Mouse (Mus musculus): Measurements from ENCODE around the gene Pdpn. TPM values are rescaled to one million over a fixed set of nuclear protein-coding genes. Genes with fewer than 3 reads are reported as not detected.

The Pdpn gene
- total RNA-seq, 2 experiments from 2014 or later: 4.5 to 7.7 TPM

DNA sequence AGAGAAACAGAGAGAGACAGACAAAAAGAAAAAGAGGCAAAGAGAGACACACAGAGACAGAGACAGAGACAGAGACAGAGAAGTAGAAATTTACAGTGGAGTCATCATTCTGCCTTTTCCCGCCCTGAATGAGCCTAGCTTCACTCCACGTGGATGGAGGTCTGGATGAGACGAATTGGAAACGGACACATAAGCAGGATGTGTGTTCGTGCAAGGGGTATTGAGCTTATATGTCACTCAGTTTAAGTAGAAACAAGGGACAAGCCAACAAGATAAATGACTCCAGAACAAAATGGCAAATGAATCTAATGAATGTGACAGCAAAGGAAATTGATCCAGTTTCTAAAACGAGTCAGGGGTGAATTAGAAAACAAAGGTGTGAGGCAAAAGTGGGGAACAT, 41.4 kb downstream of the Pdpn start:
- DNase-seq: no peak
- H3K4me3 ChIP-seq: no peak overlapping the region
- intact Hi-C loops (cut with DNase I): loop anchor here (1.0 to 2.0 kb wide), 2 partner anchors 52 to 123 kb away; no protein-coding TSS in a partner anchor
- no peak for TF ChIP-seq CTCF (IDR thresholded peaks at IDR 0.05)
- no peak overlapping the region for H3K27ac ChIP-seq

DNA sequence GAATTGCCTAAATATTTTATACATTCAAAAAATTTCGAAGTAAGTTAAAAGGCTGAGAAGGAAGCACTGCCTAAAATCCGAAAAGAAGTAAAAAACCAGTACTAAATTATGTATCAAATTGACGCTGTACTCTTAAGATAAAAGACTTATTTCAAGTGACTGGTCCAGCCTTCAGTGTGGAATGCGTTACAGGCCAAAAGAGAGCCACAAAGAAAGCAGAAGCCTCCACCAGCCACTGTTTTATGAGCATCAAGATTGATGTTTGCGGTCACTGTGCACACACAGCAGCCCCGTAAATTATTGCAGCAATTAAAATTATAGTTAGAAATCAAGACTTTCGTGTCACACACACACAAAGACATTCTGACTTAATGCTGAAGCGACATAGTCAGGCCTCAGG, 43.8 kb downstream of the Pdpn start:
- no peak for TF ChIP-seq CTCF (IDR thresholded peaks at IDR 0.05)
- intact Hi-C loops (cut with DNase I): no loop called here
- H3K27ac ChIP-seq: no peak overlapping the region

DNA sequence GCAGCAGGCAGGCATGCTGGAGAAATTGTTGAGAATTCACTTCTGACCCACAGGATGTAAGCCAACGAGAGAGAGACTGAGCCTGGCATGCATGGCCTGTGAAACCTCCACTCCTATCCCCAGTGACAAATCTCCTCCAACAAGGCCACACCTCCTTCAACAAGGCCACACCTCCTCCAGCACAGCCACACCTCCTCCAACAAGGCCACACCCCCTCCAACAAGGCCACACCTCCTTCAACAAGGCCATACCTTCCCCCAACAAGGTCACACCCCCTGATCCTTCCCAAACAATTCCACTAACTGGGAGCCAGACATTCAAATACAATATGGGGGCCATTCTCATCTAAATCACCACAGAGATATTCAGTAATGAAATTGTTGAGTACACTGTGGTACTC, 46.0 kb downstream of the Pdpn start:
- no peak overlapping the region for H3K4me3 ChIP-seq
- no peak overlapping the region for H3K27ac ChIP-seq
- no peak for DNase-seq
- intact Hi-C loops (cut with DNase I): no loop called here
- TF ChIP-seq CTCF (IDR thresholded peaks at IDR 0.05): no peak

More for the DNA sequence above, 43.8 kb downstream of the Pdpn start:
- DNase-seq: no peak
- no peak overlapping the region for H3K4me3 ChIP-seq

DNA sequence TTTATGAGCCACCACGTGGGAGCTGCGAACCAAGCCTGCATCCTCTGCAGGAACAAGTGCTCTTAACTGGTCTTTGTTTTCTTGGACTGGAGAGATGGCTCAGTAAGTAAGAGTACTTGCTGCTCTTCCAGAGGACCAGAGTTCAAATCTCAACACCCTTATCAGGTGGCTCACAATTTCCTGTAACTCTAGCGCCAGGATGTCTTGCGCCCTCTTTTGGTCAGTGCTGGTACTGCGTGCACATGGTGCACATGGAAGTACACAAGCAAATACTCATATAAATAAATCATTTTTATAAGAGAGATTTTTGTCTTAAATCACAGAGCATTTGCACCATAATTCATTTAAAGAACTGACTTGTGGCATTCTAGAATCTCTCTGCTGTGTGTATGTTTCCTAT, 51.3 kb downstream of the Pdpn start:
- TF ChIP-seq CTCF (IDR thresholded peaks at IDR 0.05): peak; percentile 63
- intact Hi-C loops (cut with DNase I): no loop called here

DNA sequence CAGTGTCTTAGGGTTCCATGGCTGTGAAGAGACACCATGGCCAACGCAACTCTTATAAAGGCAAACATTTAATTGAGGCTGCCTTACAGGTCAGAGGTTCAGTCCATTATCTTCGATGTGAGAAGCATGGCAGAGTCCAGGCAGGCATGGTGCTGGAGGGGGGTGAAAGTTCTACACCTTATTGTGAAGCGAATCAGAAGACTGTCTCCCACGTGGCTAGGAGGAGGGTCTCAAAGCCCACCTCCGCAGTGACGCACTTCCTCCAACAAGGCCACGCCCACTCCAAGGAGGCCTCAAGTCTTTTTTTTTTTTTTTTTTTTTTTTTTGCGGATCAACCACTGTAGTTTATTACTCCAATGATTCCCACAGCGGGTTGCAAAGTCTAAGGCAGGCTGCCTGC, 58.1 kb downstream of the Pdpn start:
- TF ChIP-seq CTCF (IDR thresholded peaks at IDR 0.05): no peak
- no peak for DNase-seq
- Histone ChIP-seq H3K4me3 (no peak overlapping the region), H3K27ac (no peak overlapping the region)
- intact Hi-C loops (cut with DNase I): no loop called here

More for the DNA sequence above, 51.3 kb downstream of the Pdpn start:
- H3K27ac ChIP-seq: no peak overlapping the region
- H3K4me3 ChIP-seq: no peak overlapping the region
- no peak for DNase-seq

DNA sequence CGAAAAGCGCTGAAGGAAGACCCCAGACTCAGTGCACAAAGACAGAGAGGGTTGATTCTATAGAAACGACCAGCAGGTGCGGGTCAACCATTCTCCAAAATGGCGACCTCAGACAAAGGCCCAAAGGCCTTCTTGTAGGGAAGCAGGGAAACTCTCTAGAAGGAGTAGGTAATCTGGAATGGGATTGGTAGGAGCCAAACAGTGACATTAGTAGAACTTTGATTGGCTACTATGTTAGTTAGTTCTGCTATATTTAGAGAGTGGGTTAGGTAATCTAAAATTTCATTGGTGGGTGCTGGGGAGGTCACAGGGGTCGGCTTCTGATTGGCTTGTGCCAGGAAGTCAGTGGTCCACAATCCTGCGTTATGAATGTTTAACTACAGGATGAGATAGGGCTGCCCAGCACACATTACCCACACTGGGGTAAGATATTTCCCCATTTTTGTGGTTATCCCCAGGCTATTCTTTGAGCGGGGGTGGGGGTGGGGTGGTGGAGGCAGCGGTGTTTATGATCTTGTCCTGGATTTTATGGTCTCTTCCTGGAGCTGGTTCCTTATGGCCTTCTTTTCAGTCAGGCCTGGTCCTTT, 59.7 kb downstream of the Pdpn start:
- Histone ChIP-seq H3K27ac (no peak overlapping the region), H3K4me3 (no peak overlapping the region)
- TF ChIP-seq CTCF (IDR thresholded peaks at IDR 0.05): no peak
- no peak for DNase-seq
- intact Hi-C loops (cut with DNase I): no loop called here

DNA sequence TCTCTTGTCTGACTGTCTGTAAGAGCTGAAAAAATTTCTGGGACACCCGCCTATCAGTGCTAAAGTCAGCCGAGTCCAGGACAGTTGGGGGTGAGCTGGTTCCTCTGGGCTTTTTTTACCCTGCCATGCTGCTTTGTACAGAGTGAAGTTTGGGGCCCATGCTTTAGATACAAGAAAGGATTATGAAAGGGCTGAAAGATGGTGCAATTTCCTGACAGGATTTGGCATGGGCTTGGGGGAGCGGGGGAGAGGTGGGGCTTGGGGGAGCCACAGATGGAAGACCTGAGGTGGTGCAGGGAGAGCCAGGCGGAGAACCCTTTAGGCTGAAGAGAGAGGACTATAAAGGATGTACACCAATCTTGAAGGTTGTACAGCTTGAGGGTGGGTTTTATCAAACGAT, 60.2 kb downstream of the Pdpn start:
- Histone ChIP-seq H3K4me3 (no peak overlapping the region), H3K27ac (no peak overlapping the region)
- no peak for TF ChIP-seq CTCF (IDR thresholded peaks at IDR 0.05)
- intact Hi-C loops (cut with DNase I): no loop called here
- DNase-seq: no peak

DNA sequence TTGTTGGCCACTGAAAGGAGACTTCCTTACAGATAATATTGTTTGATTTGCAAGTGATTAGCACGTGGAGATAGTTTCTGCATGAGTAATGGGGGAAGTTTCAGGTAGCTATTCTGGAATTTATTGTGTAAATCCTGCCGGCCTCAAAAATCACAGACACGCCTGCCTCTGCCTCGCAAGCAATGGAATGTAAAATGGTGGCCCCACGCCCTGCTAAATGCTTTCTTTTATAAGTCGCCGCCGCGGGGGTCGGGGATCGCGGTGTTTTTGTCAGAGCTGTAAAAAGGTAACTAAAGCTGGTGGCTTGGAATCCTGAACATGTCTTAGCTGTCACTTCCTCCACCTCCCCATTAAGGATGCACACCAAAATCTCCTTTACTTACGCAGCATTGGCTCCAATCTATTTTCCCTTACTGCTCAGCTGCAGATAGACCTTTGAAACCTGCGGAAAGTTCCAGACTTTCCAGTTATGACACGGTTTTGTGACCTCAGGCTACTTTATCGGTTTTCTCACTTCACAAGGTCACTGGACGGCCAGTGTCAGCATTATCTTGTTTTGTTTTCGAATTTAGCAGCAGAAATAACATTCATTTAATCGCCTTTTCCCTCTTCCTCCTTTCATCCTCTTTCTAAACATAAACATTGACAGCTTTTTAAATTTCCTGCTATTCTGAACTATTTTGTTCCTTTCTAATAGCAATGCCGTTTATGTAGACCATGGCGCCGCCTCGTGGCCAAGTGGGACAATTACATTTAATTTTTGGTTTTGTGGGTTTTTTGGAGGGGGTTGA, 60.9 kb downstream of the Pdpn start:
- H3K4me3 ChIP-seq: peak overlapping the region; percentile 59
- TF ChIP-seq CTCF (IDR thresholded peaks at IDR 0.05): peak; percentile 87
- DNase-seq: peak; percentile 51
- intact Hi-C loops (cut with DNase I): loop anchor here (1.0 kb wide), 2 partner anchors 124 to 211 kb away; no protein-coding TSS in a partner anchor
- H3K27ac ChIP-seq: no peak overlapping the region

DNA sequence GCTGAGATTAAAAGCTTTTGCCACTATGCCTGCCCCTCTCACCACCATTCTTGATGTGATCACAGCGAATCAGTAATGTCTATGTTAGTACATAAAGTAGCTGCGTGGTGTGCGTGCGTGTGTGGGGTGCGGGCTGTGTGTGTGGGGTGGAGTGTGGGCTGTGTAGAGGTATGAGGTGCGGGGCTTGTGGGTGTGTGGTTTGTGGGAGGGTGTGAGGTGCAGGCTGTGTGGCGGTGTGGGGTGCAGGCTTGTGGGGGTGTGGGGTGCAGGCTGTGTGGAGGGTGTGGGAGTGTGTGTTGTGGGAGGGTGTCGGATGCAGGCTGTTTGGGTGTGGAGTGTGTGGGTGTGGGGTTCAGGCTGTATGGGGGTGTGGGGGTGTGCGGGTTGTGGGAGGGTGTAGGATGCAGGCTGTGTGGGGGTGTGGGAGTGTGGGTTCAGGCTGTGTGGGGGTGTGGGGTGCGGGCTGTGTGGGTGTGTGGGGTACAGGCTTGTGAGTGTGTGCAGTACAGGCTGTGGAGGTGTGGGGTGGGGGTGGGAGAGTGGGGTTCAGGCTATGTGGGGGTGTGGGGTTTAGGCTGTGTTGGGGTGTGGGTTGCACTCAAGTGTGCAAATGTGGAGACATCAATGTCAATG, 67.5 kb downstream of the Pdpn start:
- Histone ChIP-seq H3K4me3 (no peak overlapping the region), H3K27ac (no peak overlapping the region)
- no peak for DNase-seq
- intact Hi-C loops (cut with DNase I): no loop called here
- TF ChIP-seq CTCF (IDR thresholded peaks at IDR 0.05): no peak

DNA sequence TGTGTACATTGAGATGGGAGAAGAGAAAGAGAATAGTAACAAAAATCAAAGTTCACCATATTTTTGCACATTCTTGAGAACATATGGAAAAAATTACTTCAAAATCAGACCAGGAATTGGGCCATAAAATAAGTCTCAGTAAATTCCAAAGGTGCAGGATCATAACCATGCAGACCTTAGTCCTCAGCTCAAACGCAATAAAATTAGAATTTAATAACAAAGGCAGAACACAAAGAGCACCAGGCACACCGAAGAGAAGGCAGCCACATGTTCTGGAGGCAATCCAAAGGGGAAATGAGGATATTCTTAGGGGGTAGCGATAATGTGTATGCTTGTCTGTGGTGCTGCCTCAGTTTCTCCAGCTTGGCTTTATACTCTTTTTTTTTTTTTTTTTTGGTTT, 68.3 kb downstream of the Pdpn start:
- TF ChIP-seq CTCF (IDR thresholded peaks at IDR 0.05): no peak
- H3K27ac ChIP-seq: no peak overlapping the region
- no peak overlapping the region for H3K4me3 ChIP-seq
- no peak for DNase-seq
- intact Hi-C loops (cut with DNase I): no loop called here

DNA sequence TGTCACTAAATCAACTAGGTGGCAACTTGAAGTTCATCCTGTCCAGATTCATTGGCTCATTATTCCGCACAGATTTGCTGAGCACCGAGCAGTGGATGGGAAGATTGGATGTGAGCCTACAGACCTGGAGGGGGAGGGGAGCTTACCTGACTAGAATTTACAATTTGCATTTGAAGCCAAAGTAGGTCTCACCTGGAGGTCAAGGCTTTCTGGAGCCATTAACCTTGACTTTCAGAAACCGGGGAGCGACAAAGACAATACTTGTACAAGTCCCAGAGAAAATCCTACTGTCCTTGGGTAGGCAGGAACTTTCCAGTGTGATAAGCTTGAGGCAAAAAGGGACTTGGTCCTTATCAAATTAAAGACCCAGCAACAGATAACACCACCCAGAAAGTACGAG, 71.4 kb downstream of the Pdpn start:
- no peak for TF ChIP-seq CTCF (IDR thresholded peaks at IDR 0.05)
- intact Hi-C loops (cut with DNase I): no loop called here
- no peak overlapping the region for H3K27ac ChIP-seq
- H3K4me3 ChIP-seq: no peak overlapping the region
- no peak for DNase-seq

DNA sequence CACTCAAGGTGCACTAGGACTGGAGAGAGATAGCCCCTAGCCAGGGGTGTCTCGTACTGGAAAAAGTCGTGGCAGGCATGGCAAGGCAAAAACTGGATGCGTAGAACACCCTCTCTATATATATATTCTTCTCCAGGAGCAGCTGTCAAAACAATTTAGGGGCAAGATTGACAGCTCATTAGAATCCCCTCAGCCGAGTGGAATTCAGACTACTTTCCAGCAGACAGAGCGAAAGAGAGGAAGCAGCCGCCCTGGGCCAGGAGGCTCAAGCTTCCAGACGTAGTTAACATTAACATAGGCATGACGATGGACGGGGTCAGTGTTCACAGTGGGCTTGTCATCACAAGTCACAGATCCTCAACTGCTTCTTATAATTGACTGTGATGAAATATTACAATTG, 73.5 kb downstream of the Pdpn start:
- TF ChIP-seq CTCF (IDR thresholded peaks at IDR 0.05): no peak
- Histone ChIP-seq H3K4me3 (no peak overlapping the region), H3K27ac (no peak overlapping the region)
- intact Hi-C loops (cut with DNase I): no loop called here
- no peak for DNase-seq

DNA sequence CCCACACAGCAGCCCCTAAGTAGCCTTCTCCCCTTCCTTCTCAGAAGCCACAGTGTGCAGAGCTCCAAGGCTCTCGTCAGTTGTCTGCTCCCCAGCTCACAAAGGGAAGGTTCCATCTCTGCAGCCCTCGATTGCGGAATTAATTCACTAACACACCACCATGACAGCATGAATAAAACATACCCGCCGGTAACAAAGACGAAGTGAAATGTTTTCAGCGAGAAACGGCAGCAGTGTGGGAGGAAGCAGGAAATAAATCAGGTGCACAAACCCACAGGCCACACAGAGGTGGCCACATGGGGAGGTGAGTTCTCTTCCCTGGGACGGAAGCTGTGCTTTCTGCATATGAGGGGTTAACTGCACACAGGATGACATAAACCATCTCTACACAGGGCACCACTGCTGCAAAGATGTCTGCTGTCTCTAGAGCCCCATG, 80.0 kb downstream of the Pdpn start:
- no peak for DNase-seq
- no peak overlapping the region for H3K27ac ChIP-seq
- no peak overlapping the region for H3K4me3 ChIP-seq
- no peak for TF ChIP-seq CTCF (IDR thresholded peaks at IDR 0.05)
- intact Hi-C loops (cut with DNase I): no loop called here

Measured in gastrocnemius, adult 2 months (tissue).